Mouse (Mus musculus) limb, embryonic 13.5 days (tissue): Measurements from ENCODE around the gene Gpc6. TPM values are rescaled to one million over a fixed set of nuclear protein-coding genes. Genes with fewer than 3 reads are reported as not detected.

Experiments
- ATAC-seq: fragments of 200-750 bp; cut with Nextera tagmentation; 2 replicates; pipeline ENCODE4 v1.8.0; 2017; ENCODE audit warnings: low read depth, moderate number of reproducible peaks, moderate TSS enrichment; ENCODE audit not compliant: low FRiP score
- H3K27ac ChIP-seq: fragments of 300-500 bp; sonication (generic); 2 replicates; pipeline ENCODE4 v1.5.1; 2015; ENCODE audit warnings: inconsistent platforms, mild to moderate bottlenecking, moderate library complexity
- H3K27me3 ChIP-seq: fragments of 300-500 bp; sonication (generic); 2 replicates; pipeline ENCODE4 v1.6.1; 2015; ENCODE audit warnings: mild to moderate bottlenecking, inconsistent platforms
- H3K36me3 ChIP-seq: fragments of 300-500 bp; sonication (generic); 2 replicates; pipeline ENCODE4 v1.6.1; 2015; ENCODE audit warnings: inconsistent platforms, mild to moderate bottlenecking, moderate library complexity
- H3K4me1 ChIP-seq: fragments of 300-500 bp; sonication (generic); 2 replicates; pipeline ENCODE4 v1.6.1; 2015; ENCODE audit warnings: inconsistent platforms
- H3K4me2 ChIP-seq: fragments of 300-500 bp; sonication (generic); replicated peaks from 2 replicates; pipeline ENCODE4 v1.6.1; 2015; ENCODE audit warnings: inconsistent platforms, mild to moderate bottlenecking, moderate library complexity
- H3K4me3 ChIP-seq: fragments of 300-500 bp; sonication (generic); 2 replicates; pipeline ENCODE4 v1.5.1; 2015; ENCODE audit warnings: moderate library complexity, mild to moderate bottlenecking, inconsistent platforms
- H3K9ac ChIP-seq: fragments of 300-500 bp; sonication (generic); 2 replicates; pipeline ENCODE4 v1.6.1; 2015; ENCODE audit warnings: mild to moderate bottlenecking, inconsistent platforms
- H3K9me3 ChIP-seq: fragments of 300-500 bp; sonication (generic); 2 replicates; pipeline ENCODE4 v1.6.1; 2016; ENCODE audit warnings: inconsistent platforms
- WGBS: fragments of 180-500 bp; shearing (Covaris S2); methylation state at CpG from one replicate; pipeline ENCODE4 v1.1.7; 2015; 5-methylcytosine and 5-hydroxymethylcytosine counted together
- microRNA-seq: library from miRNA; unstranded; fragments of <30 nt; microRNA quantifications from one replicate; pipeline ENCODE4, GENCODE M21; 2016
- polyA plus RNA-seq: library from polyadenylated mRNA; unstranded; fragments of >200 nt; fragmentation: Nextera tagmentation; extraction: Ambion mirVana; gene quantifications from 2 replicates; pipeline ENCODE4 v1.2.1, GENCODE M21; 2015

Gpc6 gene
- polyA plus RNA-seq, 1 experiment from 2014 or later = 59.6 TPM

- ATAC-seq = no peak
- Histone ChIP-seq H3K4me1 (no peaks in the 10 kb centered on the region), H3K4me2 (no peak overlapping the region), H3K9ac (no peak overlapping the region), H3K27ac (no peak overlapping the region), H3K4me3 (no peak overlapping the region), H3K27me3 (0 out of 2 replicates have a peak, but pooled peaks cover 3% of the 10 kb centered on the region), H3K9me3 (no peaks in the 10 kb centered on the region), H3K36me3 (no peaks in the 10 kb centered on the region)
- 76% methylated on average over 9 of the region's 9 CpGs for WGBS
Observed at GRCm38 (mm10) chr14:118009541-118009940, 1084.4 kb downstream of the Gpc6 start.

- no peaks in the 10 kb centered on the region for H3K36me3 ChIP-seq
- H3K27ac ChIP-seq = no peak overlapping the region
- no peak overlapping the region for H3K4me3 ChIP-seq
- H3K4me1 ChIP-seq = no peaks in the 10 kb centered on the region
- H3K27me3 ChIP-seq = 0 out of 2 replicates have a peak, but pooled peaks cover 5% of the 10 kb centered on the region
- 81% methylated on average over 8 of the region's 8 CpGs for WGBS
- no peak for ATAC-seq
- H3K9ac ChIP-seq = no peak overlapping the region
- no peaks in the 10 kb centered on the region for H3K9me3 ChIP-seq
- H3K4me2 ChIP-seq = no peak overlapping the region
Observed at GRCm38 (mm10) chr14:118013237-118013636, 1088.1 kb downstream of the Gpc6 start.

- Histone ChIP-seq H3K27me3 (0 out of 2 replicates have a peak, but pooled peaks cover 5% of the 10 kb centered on the region), H3K36me3 (no peaks in the 10 kb centered on the region), H3K4me1 (peaks cover 6% of the 10 kb centered on the region; the same call in 1 of the 2 replicates), H3K9ac (no peak overlapping the region), H3K27ac (no peak overlapping the region), H3K9me3 (no peaks in the 10 kb centered on the region), H3K4me2 (no peak overlapping the region), H3K4me3 (no peak overlapping the region)
- 57% methylated on average over 5 of the region's 5 CpGs for WGBS
- ATAC-seq = no peak
Observed at GRCm38 (mm10) chr14:118019314-118019713, 1094.2 kb downstream of the Gpc6 start.

- H3K27ac ChIP-seq = no peak overlapping the region
- WGBS = 59% methylated on average over 10 of the region's 10 CpGs
- H3K4me1 ChIP-seq = peaks cover 6% of the 10 kb centered on the region; the same call in 1 of the 2 replicates
- H3K4me2 ChIP-seq = no peak overlapping the region
- no peaks in the 10 kb centered on the region for H3K36me3 ChIP-seq
- no peak overlapping the region for H3K4me3 ChIP-seq
- no peak overlapping the region for H3K9ac ChIP-seq
- no peak for ATAC-seq
- no peaks in the 10 kb centered on the region for H3K9me3 ChIP-seq
- 0 out of 2 replicates have a peak, but pooled peaks cover 5% of the 10 kb centered on the region for H3K27me3 ChIP-seq
Observed at GRCm38 (mm10) chr14:118021867-118022543, 1096.9 kb downstream of the Gpc6 start.

Small RNAs within 50 kb of the gene (microRNA-seq; reads per million reads assigned to microRNA genes)
- gene Mir6239 = not detected
